Mouse (Mus musculus) G1E (cell line): ENCODE data around the gene Klc1.
A peak's percentile ranks its signal among the peaks of the same experiment; 100 is the strongest.

Source experiments
- CTCF ChIP-seq: IDR thresholded peaks from 2 replicates; pipeline ENCODE4 v1.5.1; 2012; ENCODE audit warnings: low read depth, low read length, inconsistent platforms, mixed read lengths
- GATA1 ChIP-seq: IDR thresholded peaks from 2 replicates; pipeline ENCODE4 v1.6.1; 2012; ENCODE audit warnings: borderline replicate concordance, low read length, inconsistent platforms, mixed read lengths
- GATA2 ChIP-seq: IDR thresholded peaks from 2 replicates; pipeline ENCODE4 v1.6.1; 2012; ENCODE audit warnings: low read depth, low read length, inconsistent platforms, borderline replicate concordance
- POLR2AphosphoS5 ChIP-seq: IDR thresholded peaks from 2 replicates; pipeline ENCODE4 v1.6.1; 2012; ENCODE audit warnings: low read depth, low read length, inconsistent platforms; ENCODE audit not compliant: insufficient replicate concordance
- TAL1 ChIP-seq: conservative IDR thresholded peaks from 2 replicates; pipeline ENCODE4 v1.6.1; 2012; ENCODE audit warnings: low read depth, low read length, inconsistent platforms, mixed read lengths

GRCm38 (mm10) chr12:111851235-111851634, 92.6 kb downstream of the Klc1 start:
- TF ChIP-seq CTCF (peak; percentile 28; the same call in 1 of the 2 replicates), TAL1 (no peak), POLR2AphosphoS5 (no peak), GATA2 (no peak), GATA1 (no peak)
